Mouse (Mus musculus) lung, adult 2 months (tissue): ENCODE results near the gene Fxn. TPM values are rescaled to one million over a fixed set of nuclear protein-coding genes. Genes with fewer than 3 reads are reported as not detected.

Source experiments
- DNase-seq: peaks from one replicate; pipeline ENCODE4 v3.0.0; 2022
- H3K4me1 ChIP-seq: fragments of 200-500 bp; 2 replicates; pipeline ENCODE4 v1.6.1; 2011; ENCODE audit warnings: low read length; ENCODE audit not compliant: control insufficient read depth, insufficient read depth
- H3K4me3 ChIP-seq: fragments of 200-500 bp; replicated peaks from 2 replicates; pipeline ENCODE3; 2011; ENCODE audit warnings: low read depth, mild to moderate bottlenecking, control low read depth, low read length; ENCODE audit errors: extremely low read depth
- CTCF ChIP-seq: fragments of 200-500 bp; IDR thresholded peaks from 2 replicates; pipeline ENCODE4 v1.5.1; 2011; ENCODE audit warnings: mild to moderate bottlenecking, low read length, control low read depth; ENCODE audit not compliant: insufficient read depth
- POLR2A ChIP-seq: fragments of 200-500 bp; IDR thresholded peaks from 2 replicates; pipeline ENCODE4 v1.6.1; 2011; ENCODE audit warnings: low read depth, mild to moderate bottlenecking, control low read depth, low read length, borderline replicate concordance; ENCODE audit errors: extremely low read depth
- WGBS: fragments of 180-500 bp; shearing (Covaris S2); methylation state at CpG from one replicate; pipeline ENCODE4 v1.1.7; 2018; 5-methylcytosine and 5-hydroxymethylcytosine counted together
- polyA plus RNA-seq: library from polyadenylated mRNA; depleted of rRNA; stranded (reverse); fragments of >200 nt; gene quantifications from 2 replicates; pipeline ENCODE4 v1.2.3, GENCODE M21; 2012

The Fxn gene
- polyA plus RNA-seq, 1 experiment, result 7.0 TPM

- no peak for DNase-seq
- no peak overlapping the region for H3K4me3 ChIP-seq
- peaks cover 2% of the 10 kb centered on the region; the same call in 1 of the 2 replicates for H3K4me1 ChIP-seq
- 86% methylated on average over 9 of the region's 9 CpGs for WGBS
- TF ChIP-seq CTCF (no peak), POLR2A (no peak)
Measured at GRCm38 (mm10) chr19:24316060-24316725, 35.8 kb upstream of the Fxn start.

DNA sequence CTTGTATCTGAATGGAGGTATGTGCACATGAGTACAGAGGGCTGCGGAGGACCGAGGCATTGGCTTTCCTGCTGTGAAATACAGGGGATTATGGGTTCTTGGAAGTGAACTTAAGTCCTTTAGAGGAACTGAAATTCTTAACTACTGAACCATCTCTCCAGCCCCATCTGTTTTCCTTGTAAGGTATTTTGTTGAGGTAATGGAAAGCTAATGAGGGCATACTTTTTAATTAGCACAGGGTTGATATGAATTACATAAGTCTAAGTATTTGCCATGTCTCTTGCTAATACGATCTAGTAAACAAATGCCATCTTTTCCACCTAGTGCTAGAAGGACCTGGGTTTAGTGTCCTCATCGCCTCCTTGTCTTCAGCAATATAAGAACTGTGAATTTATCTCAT lies 34.8 kb upstream of the Fxn start:
- 90% methylated on average over 4 of the region's 4 CpGs for WGBS
- DNase-seq, result no peak
- Histone ChIP-seq H3K4me3 (no peak overlapping the region), H3K4me1 (no peaks in the 10 kb centered on the region; the same call in 1 of the 2 replicates)
- no peak for TF ChIP-seq POLR2A
- TF ChIP-seq CTCF, result no peak

DNA sequence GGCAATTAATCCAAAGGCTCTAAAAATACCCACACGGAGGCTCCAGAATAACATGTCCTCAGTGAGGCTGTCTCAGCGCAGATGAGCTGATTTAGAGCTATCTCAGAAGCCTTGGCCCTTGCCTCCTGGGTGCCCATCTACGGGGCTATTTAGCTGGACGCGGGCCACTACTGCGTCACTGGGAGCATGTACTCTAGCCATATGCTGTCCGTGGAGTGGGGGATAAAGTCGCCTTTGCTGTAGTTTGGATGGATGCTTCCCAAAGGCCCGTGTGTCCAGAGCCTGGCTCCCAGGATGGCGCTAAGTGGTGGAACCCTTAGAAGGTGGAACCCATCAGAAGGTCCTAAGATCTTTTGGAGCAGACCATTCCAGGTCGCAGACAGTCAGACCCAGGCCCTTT lies 34.3 kb upstream of the Fxn start:
- WGBS, result 93% methylated on average over 11 of the region's 11 CpGs
- TF ChIP-seq POLR2A, result no peak
- no peak for TF ChIP-seq CTCF
- H3K4me3 ChIP-seq, result no peak overlapping the region
- H3K4me1 ChIP-seq, result no peaks in the 10 kb centered on the region; the same call in 1 of the 2 replicates
- DNase-seq, result no peak

- no peak for TF ChIP-seq POLR2A
- TF ChIP-seq CTCF, result no peak
- no peak overlapping the region for H3K4me3 ChIP-seq
- 82% methylated on average over 12 of the region's 12 CpGs for WGBS
- no peaks in the 10 kb centered on the region; the same call in 1 of the 2 replicates for H3K4me1 ChIP-seq
- DNase-seq, result no peak
Measured at GRCm38 (mm10) chr19:24312556-24313342, 32.3 kb upstream of the Fxn start.

GRCm38 (mm10) chr19:24312046-24312445 lies 31.6 kb upstream of the Fxn start:
- H3K4me3 ChIP-seq, result no peak overlapping the region
- DNase-seq, result no peak
- peaks cover 2% of the 10 kb centered on the region; the same call in 1 of the 2 replicates for H3K4me1 ChIP-seq
- 69% methylated on average over 5 of the region's 5 CpGs for WGBS
- TF ChIP-seq POLR2A, result no peak

DNA sequence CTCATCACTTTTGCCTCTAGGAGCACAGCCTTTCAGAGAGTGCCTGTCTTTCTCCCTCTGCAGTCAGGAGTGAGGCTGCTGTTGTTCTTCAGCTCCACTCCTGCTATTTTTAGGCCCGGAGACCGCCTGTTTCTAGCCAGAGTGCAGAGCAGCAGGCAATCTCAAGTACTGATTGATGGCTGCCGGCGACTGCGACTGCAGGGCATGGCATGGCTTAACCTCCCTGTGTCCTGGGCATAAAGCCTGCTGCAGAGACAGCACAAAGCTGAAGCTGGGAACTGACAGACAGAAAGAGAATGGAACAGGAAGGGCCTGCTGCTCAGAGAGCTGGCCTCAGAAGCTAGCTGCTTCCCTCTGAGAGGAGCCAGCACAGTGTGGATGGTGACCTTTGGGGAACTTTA lies 27.9 kb upstream of the Fxn start:
- WGBS, result 4% methylated on average over 5 of the region's 5 CpGs
- DNase-seq, result peak; percentile 32
- TF ChIP-seq CTCF, result no peak
- TF ChIP-seq POLR2A, result no peak
- peaks cover 2% of the 10 kb centered on the region; the same call in 1 of the 2 replicates for H3K4me1 ChIP-seq
- H3K4me3 ChIP-seq, result no peak overlapping the region

GRCm38 (mm10) chr19:24307271-24308221 lies 27.1 kb upstream of the Fxn start:
- peak; percentile 38 for DNase-seq
- TF ChIP-seq CTCF (no peak), POLR2A (no peak)
- WGBS, result 55% methylated on average over 13 of the region's 13 CpGs

DNA sequence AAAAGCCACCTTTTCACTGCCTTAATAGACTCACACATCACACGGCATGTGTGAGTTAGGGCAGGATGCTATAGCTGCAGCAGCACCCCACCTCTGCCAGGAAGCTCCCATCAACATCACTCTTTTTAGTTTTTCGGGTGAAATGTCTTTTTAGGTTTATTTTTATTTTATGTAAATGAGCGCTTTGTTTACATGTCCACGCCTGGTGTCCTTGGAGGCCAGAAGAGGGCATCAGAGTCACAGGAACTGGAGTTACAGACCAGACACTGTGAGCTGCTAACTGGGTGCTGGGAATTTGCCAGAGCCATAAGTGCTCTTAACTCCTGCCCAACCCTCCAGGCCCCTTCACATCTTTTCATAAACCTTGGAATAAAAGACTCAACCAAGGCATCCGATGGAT lies 25.9 kb upstream of the Fxn start:
- Histone ChIP-seq H3K4me1 (0 out of 2 replicates have a peak, but pooled peaks cover 2% of the 10 kb centered on the region), H3K4me3 (no peak overlapping the region)
- no peak for DNase-seq
- 0 out of 2 replicates have a peak, but pooled peaks have one; percentile 2 for TF ChIP-seq CTCF
- TF ChIP-seq POLR2A, result no peak
- WGBS, result 79% methylated on average over 5 of the region's 5 CpGs

More at GRCm38 (mm10) chr19:24307271-24308221, 27.1 kb upstream of the Fxn start:
- Histone ChIP-seq H3K4me3 (no peak overlapping the region), H3K4me1 (peaks cover 2% of the 10 kb centered on the region; the same call in 1 of the 2 replicates)

GRCm38 (mm10) chr19:24302198-24302597 lies 21.8 kb upstream of the Fxn start:
- 71% methylated on average over 10 of the region's 10 CpGs for WGBS
- Histone ChIP-seq H3K4me3 (no peak overlapping the region), H3K4me1 (no peaks in the 10 kb centered on the region)
- TF ChIP-seq POLR2A (no peak), CTCF (no peak)
- no peak for DNase-seq
